Mouse (Mus musculus) embryonic facial prominence, embryonic 11.5 days (tissue): Measurements from ENCODE around the gene C5ar1. TPM values are rescaled to one million over a fixed set of nuclear protein-coding genes. Genes with fewer than 3 reads are reported as not detected.

Experiments
- ATAC-seq: fragments of 200-750 bp; cut with Nextera tagmentation; replicated peaks from 2 replicates; pipeline ENCODE4 v1.8.0; 2017; ENCODE audit warnings: low read depth; ENCODE audit not compliant: insufficient number of reproducible peaks, low FRiP score, low TSS enrichment
- DNase-seq: peaks from one replicate; pipeline ENCODE4 v3.0.0-alpha.2; 2015; ENCODE audit warnings: low spot score
- H3K27ac ChIP-seq: fragments of 300-500 bp; sonication (generic); replicated peaks from 2 replicates; pipeline ENCODE4 v1.5.1; 2014; ENCODE audit warnings: mild to moderate bottlenecking, low read depth, low read length, control low read depth
- H3K27me3 ChIP-seq: fragments of 300-500 bp; sonication (generic); 2 replicates; pipeline ENCODE4 v1.6.1; 2014; ENCODE audit warnings: mild to moderate bottlenecking, low read length, moderate library complexity, mixed read lengths; ENCODE audit not compliant: control insufficient read depth, insufficient read depth
- H3K36me3 ChIP-seq: fragments of 300-500 bp; sonication (generic); replicated peaks from 2 replicates; pipeline ENCODE4 v1.6.1; 2014; ENCODE audit warnings: low read depth, mild to moderate bottlenecking, low read length, moderate library complexity, mixed read lengths; ENCODE audit not compliant: control insufficient read depth, insufficient read depth
- H3K4me1 ChIP-seq: fragments of 300-500 bp; sonication (generic); 2 replicates; pipeline ENCODE4 v1.6.1; 2014; ENCODE audit warnings: low read length, mixed read lengths; ENCODE audit not compliant: control insufficient read depth, insufficient read depth
- H3K4me2 ChIP-seq: fragments of 300-500 bp; sonication (generic); 2 replicates; pipeline ENCODE4 v1.6.1; 2014; ENCODE audit warnings: low read depth, mild to moderate bottlenecking, control low read depth, low read length, moderate library complexity
- H3K4me3 ChIP-seq: fragments of 300-500 bp; sonication (generic); 2 replicates; pipeline ENCODE4 v1.5.1; 2014; ENCODE audit warnings: low read depth, low read length, control low read depth
- H3K9ac ChIP-seq: fragments of 300-500 bp; sonication (generic); replicated peaks from 2 replicates; pipeline ENCODE4 v1.6.1; 2014; ENCODE audit warnings: mild to moderate bottlenecking, control low read depth, low read length
- H3K9me3 ChIP-seq: fragments of 300-500 bp; sonication (generic); replicated peaks from 2 replicates; pipeline ENCODE4 v1.6.1; 2016; ENCODE audit warnings: mild to moderate bottlenecking, low read length, inconsistent platforms, mixed read lengths; ENCODE audit not compliant: control insufficient read depth
- WGBS: fragments of 180-500 bp; shearing (Covaris S2); extraction: QIAGEN DNeasy Blood & Tissue Kit; methylation state at CpG from one replicate; pipeline ENCODE4 v1.1.7; 2014; 5-methylcytosine and 5-hydroxymethylcytosine counted together
- polyA plus RNA-seq: library from polyadenylated mRNA; unstranded; fragments of >200 nt; fragmentation: Nextera tagmentation; extraction: Ambion mirVana; gene quantifications from 2 replicates; pipeline ENCODE4 v1.2.1, GENCODE M21; 2014

Gene C5ar1
- polyA plus RNA-seq, 1 experiment from 2014 or later = 1.00 TPM

DNA sequence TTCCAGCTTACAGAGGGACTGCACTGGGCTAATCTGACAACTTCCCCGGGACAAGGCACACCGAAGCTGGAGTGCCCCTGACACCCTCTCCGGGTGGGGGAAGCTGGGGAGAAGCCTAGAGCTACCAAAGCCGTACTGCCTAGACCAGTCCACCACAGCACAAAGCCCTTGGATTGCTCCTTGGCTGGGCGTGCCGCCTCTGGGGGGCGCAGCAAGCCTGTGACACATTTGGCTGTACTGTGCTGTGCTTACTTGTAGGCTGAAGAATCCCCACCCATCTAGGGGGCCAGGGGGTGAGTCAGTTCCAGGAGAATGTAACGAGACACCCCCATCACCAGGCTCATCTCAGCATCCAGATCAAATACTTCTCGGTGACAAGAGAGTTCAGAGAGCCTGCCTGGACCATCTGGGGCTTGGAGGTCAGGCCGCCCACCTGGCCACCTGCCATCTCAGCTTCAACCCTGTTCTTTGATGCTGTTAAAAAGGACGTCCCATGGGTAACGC is 48.4 kb downstream of the C5ar1 start:
- H3K27ac ChIP-seq = no peak overlapping the region
- peaks cover 3% of the 10 kb centered on the region; the same call in 1 of the 2 replicates for H3K36me3 ChIP-seq
- H3K4me3 ChIP-seq = no peak overlapping the region
- H3K9me3 ChIP-seq = no peaks in the 10 kb centered on the region
- no peak overlapping the region for H3K4me2 ChIP-seq
- DNase-seq = no peak
- no peak for ATAC-seq
- no peaks in the 10 kb centered on the region for H3K27me3 ChIP-seq
- H3K9ac ChIP-seq = no peak overlapping the region
- 78% methylated on average over 12 of the region's 12 CpGs for WGBS
- H3K4me1 ChIP-seq = no peaks in the 10 kb centered on the region

DNA sequence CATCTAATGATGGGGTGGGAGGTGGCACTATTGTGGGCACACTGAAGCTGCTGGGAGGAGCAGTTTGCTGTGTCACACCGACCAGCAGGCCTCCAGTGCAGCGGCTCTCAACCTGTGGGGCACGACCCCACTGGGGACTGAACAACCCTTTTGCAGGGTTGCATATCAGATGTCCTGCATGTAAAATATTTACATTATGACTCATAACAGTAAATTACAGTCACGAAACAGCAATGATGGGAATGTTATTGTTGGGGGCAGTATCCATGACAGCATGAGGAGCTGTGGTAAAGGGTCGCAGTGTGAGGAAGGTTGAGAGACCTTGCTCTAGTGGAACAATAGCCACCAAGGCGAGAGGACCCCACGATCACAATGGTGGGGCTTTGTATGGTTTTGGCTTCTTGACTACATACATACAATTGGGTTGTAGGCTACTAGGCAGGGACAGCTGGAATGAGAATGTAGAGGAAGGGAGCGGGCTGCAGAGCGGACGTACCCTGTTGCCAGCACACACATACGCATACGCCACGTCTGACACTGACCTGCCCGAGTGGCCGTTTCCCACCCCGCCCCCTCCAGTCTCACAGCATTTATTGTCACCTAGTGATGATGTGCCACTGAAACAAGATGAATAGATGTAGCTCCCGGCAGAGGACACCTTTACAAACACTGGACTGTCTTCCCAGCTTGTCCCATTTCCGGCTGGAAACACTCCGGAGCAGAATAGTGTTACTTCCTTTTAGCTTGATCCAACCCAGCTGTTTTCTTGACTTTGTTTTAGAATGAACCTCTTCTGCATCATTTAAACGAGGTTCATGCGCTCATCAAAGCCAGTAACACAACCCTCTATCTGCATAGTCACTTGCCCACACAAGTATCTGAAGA is 50.3 kb downstream of the C5ar1 start:
- DNase-seq = no peak
- H3K4me2 ChIP-seq = no peak overlapping the region
- ATAC-seq = no peak
- H3K27ac ChIP-seq = no peak overlapping the region
- peaks cover 2% of the 10 kb centered on the region; the same call in 1 of the 2 replicates for H3K36me3 ChIP-seq
- no peaks in the 10 kb centered on the region for H3K4me1 ChIP-seq
- H3K9me3 ChIP-seq = no peaks in the 10 kb centered on the region
- H3K4me3 ChIP-seq = no peak overlapping the region
- no peak overlapping the region for H3K9ac ChIP-seq
- H3K27me3 ChIP-seq = no peaks in the 10 kb centered on the region
- 88% methylated on average over 21 of the region's 21 CpGs for WGBS

DNA sequence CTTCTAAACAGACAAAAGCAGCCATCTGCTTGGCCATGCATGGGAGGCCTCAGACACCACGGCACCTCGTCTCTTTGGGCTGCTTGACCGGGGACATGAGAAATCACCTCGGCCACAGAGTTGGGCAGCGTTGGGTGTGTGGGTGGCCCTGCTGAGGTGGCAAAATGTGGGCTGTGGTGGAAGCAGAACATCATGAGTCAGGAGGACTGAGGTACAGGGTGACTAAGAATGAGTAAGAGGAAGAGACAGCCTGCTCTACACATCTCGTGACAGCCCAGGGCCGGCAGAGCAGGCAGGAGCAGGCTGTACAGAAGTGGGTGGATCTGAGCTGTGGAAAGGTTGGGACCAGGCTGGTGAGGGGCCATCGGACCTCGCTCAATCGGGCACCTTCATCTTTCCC is 51.8 kb downstream of the C5ar1 start:
- H3K4me3 ChIP-seq = no peak overlapping the region
- H3K36me3 ChIP-seq = peaks cover 3% of the 10 kb centered on the region; the same call in 1 of the 2 replicates
- no peak overlapping the region for H3K9ac ChIP-seq
- H3K4me2 ChIP-seq = no peak overlapping the region
- no peak for ATAC-seq
- no peaks in the 10 kb centered on the region for H3K9me3 ChIP-seq
- WGBS = 89% methylated on average over 10 of the region's 10 CpGs
- no peak overlapping the region for H3K27ac ChIP-seq
- no peaks in the 10 kb centered on the region for H3K4me1 ChIP-seq
- no peak for DNase-seq
- no peaks in the 10 kb centered on the region for H3K27me3 ChIP-seq

DNA sequence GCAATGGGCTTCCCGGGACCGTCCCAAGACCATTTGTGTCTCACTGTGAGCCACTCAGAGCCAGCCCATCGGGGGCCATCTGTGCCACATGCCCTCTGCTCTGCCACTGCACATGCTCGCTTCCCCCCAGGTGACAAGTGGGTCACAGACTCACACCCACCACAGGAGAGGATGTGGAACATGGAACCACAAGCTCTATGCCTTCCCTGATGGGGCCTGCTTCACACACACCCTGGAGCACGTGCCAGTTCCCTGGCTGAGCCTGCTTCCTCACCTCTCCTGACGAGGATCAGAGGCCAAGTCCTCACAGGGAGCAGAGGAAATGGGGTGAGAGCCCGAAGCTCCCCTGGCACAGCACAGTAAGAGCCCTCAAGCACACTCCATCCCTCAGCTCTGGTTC is 52.3 kb downstream of the C5ar1 start:
- Histone ChIP-seq H3K9me3 (no peaks in the 10 kb centered on the region), H3K36me3 (peaks cover 3% of the 10 kb centered on the region; the same call in 1 of the 2 replicates), H3K4me1 (no peaks in the 10 kb centered on the region), H3K4me2 (no peak overlapping the region), H3K9ac (no peak overlapping the region), H3K4me3 (no peak overlapping the region), H3K27me3 (no peaks in the 10 kb centered on the region), H3K27ac (no peak overlapping the region)
- no peak for ATAC-seq
- 88% methylated on average over 7 of the region's 7 CpGs for WGBS
- DNase-seq = no peak

DNA sequence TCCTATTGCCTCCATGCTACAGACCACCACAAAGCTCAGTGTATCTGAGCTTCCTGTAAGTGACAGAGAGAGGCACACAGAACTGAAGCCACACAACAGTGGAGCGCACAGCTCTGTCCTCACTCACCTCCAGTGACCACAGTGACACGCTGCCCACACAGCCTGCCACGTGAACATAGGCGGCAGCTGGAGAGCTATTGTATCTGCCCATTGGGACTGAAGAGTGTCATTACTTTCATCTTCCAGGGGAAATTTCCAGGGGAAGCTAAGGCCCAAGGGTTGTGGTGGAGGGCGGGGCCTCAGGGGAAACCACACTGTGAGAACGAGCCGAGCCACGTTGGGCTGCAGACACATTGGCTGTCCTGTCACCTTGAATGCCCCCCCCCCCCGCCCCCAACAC is 54.5 kb downstream of the C5ar1 start:
- peaks cover 3% of the 10 kb centered on the region for H3K36me3 ChIP-seq
- 82% methylated on average over 9 of the region's 9 CpGs for WGBS

DNA sequence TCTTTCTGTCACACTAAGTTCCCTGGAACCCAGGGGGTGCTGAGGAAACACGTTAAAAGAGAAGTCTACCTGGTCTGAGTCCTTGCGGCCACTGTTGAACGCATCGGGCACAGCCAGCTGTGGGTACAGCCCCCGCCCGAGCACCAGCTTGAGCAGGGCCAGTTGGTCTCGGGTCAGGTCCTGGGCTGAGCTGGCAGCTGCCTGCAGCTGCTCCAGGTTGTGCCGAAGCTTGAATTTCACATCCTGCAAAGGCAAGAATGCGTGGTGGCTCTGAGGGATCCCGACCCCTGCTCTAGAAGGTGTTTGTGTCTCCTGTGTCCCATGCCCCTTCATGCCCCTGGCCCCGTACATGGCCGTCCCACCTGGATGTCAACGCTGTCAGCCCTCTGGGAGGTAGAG is 55.8 kb downstream of the C5ar1 start:
- Histone ChIP-seq H3K9ac (no peak overlapping the region), H3K36me3 (peaks cover 3% of the 10 kb centered on the region), H3K4me2 (no peak overlapping the region), H3K9me3 (no peaks in the 10 kb centered on the region), H3K27ac (no peak overlapping the region), H3K4me1 (no peaks in the 10 kb centered on the region), H3K4me3 (no peak overlapping the region), H3K27me3 (no peaks in the 10 kb centered on the region)
- no peak for DNase-seq
- ATAC-seq = 0 out of 2 replicates have a peak, but pooled peaks have one; percentile 3
- WGBS = 89% methylated on average over 13 of the region's 13 CpGs

More for the DNA sequence above, 54.5 kb downstream of the C5ar1 start:
- Histone ChIP-seq H3K4me3 (no peak overlapping the region), H3K27me3 (no peaks in the 10 kb centered on the region), H3K9ac (no peak overlapping the region), H3K4me1 (no peaks in the 10 kb centered on the region), H3K4me2 (no peak overlapping the region), H3K27ac (no peak overlapping the region), H3K9me3 (no peaks in the 10 kb centered on the region)
- ATAC-seq = no peak
- DNase-seq = no peak

DNA sequence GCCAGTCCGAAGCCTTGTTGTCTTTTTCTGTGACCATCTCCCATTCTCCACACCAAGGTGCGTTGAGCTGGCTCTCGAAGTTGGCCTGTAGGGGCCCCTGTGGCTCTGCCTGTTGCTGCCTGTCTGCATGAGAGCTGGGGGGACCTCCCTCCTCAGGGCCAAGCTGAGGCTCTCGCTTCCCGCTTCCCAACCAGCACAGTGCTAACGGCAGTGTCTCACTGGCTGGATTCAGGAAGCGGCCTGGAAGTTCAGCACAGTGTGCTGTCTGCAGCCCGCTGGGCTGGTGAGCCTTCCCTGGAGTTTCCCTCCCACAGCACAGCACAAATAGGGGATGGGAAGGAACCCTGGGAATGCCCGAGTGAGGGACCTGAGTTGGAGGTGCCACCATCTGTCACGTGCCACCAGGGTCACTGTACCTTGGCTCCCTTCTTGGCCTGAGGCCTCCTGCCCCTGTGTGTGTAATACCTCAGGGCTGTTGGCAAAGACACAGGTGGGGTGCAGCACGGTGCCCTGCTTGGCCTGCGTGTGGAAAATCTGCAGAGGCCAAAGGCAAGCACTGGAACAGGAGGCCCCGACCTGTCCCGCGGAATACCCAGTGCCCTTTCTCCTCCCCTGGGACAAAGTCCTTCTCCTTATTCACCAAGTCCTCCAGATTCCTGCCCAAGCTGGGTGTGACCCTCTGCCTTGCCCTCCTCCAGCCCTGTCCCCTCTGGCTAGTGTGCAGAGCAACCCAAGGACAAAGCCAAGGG is 56.4 kb downstream of the C5ar1 start:
- DNase-seq (no peak), ATAC-seq (no peak)
- Histone ChIP-seq H3K9ac (no peak overlapping the region; the same call in 1 of the 2 replicates), H3K27me3 (no peaks in the 10 kb centered on the region), H3K4me1 (no peaks in the 10 kb centered on the region), H3K4me3 (no peak overlapping the region), H3K9me3 (no peaks in the 10 kb centered on the region), H3K27ac (no peak overlapping the region), H3K4me2 (no peak overlapping the region), H3K36me3 (peaks cover 3% of the 10 kb centered on the region)
- 77% methylated on average over 15 of the region's 15 CpGs for WGBS

DNA sequence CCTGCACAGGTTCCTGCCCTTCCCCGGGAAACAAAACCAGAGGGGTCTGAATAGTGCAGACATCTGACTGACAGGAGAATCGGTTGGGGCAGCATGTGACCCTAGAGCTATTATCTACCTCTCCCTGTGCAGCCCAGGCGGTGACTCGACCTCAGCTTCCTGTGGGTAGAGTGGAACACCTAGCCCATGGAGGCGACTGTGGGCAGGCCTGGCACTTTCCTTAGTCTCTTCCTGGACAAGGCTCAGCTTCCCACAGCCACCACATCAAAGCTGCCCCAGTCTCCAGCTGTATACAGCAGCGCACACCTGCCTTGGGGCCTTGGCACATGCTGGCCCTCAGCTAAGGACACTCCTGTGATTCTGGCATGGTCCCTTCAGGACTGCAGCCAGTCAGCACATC is 58.2 kb downstream of the C5ar1 start:
- no peaks in the 10 kb centered on the region for H3K27me3 ChIP-seq
- DNase-seq (no peak), ATAC-seq (no peak)
- no peak overlapping the region for H3K9ac ChIP-seq
- no peaks in the 10 kb centered on the region for H3K4me1 ChIP-seq
- no peaks in the 10 kb centered on the region for H3K9me3 ChIP-seq
- H3K27ac ChIP-seq = no peak overlapping the region
- H3K36me3 ChIP-seq = peaks cover 3% of the 10 kb centered on the region
- no peak overlapping the region for H3K4me3 ChIP-seq
- 84% methylated on average over 6 of the region's 6 CpGs for WGBS
- H3K4me2 ChIP-seq = no peak overlapping the region
